Mouse (Mus musculus): Measurements from ENCODE around the gene Mapkap1.

- TF ChIP-seq CTCF (IDR thresholded peaks at IDR 0.05; ENCODE audit: control insufficient read depth, insufficient read depth, insufficient replicate concordance, low read depth, low read length) (no peak), POLR2A (IDR thresholded peaks at IDR 0.05; ENCODE audit: control insufficient read depth, low read depth, low read length) (no peak)
These were observed 197.2 kb downstream of the Mapkap1 start for GRCm38 (mm10) chr2:34603653-34604214.
